Mouse (Mus musculus) neural tube, embryonic 11.5 days (tissue): ENCODE results near the gene Arf4. TPM values are rescaled to one million over a fixed set of nuclear protein-coding genes. Genes with fewer than 3 reads are reported as not detected.

Experiments used
- ATAC-seq: fragments of 200-750 bp; cut with Nextera tagmentation; 2 replicates; pipeline ENCODE4 v1.8.0; 2017; ENCODE audit warnings: moderate number of reproducible peaks, mild to moderate bottlenecking, moderate TSS enrichment, moderate library complexity; ENCODE audit not compliant: insufficient read depth, low FRiP score, low TSS enrichment
- DNase-seq: peaks from one replicate; pipeline ENCODE4 v3.0.0-alpha.2; 2015; ENCODE audit warnings: low spot score
- H3K27ac ChIP-seq: fragments of 300-500 bp; sonication (generic); 2 replicates; pipeline ENCODE4 v1.5.1; 2014; ENCODE audit warnings: low read depth, mild to moderate bottlenecking, low read length
- H3K27me3 ChIP-seq: fragments of 300-500 bp; sonication (generic); 2 replicates; pipeline ENCODE4 v1.6.1; 2014; ENCODE audit warnings: mild to moderate bottlenecking, low read length, mixed read lengths; ENCODE audit not compliant: control insufficient read depth, insufficient read depth
- H3K36me3 ChIP-seq: fragments of 300-500 bp; sonication (generic); 2 replicates; pipeline ENCODE4 v1.6.1; 2014; ENCODE audit warnings: mild to moderate bottlenecking, low read length, moderate library complexity, mixed read lengths; ENCODE audit not compliant: control insufficient read depth, insufficient read depth
- H3K4me1 ChIP-seq: fragments of 300-500 bp; sonication (generic); 2 replicates; pipeline ENCODE4 v1.6.1; 2014; ENCODE audit warnings: low read length, mixed read lengths; ENCODE audit not compliant: control insufficient read depth, insufficient read depth
- H3K4me2 ChIP-seq: fragments of 300-500 bp; sonication (generic); 2 replicates; pipeline ENCODE4 v1.6.1; 2014; ENCODE audit warnings: low read depth, mild to moderate bottlenecking, moderate library complexity
- H3K4me3 ChIP-seq: fragments of 300-500 bp; sonication (generic); 2 replicates; pipeline ENCODE4 v1.5.1; 2014; ENCODE audit warnings: low read depth, low read length
- H3K9ac ChIP-seq: fragments of 300-500 bp; sonication (generic); 2 replicates; pipeline ENCODE4 v1.6.1; 2014; ENCODE audit warnings: mild to moderate bottlenecking, low read length
- H3K9me3 ChIP-seq: fragments of 300-500 bp; sonication (generic); 2 replicates; pipeline ENCODE4 v1.6.1; 2016; ENCODE audit warnings: low read length; ENCODE audit not compliant: control insufficient read depth
- WGBS: fragments of 180-500 bp; shearing (Covaris S2); extraction: QIAGEN DNeasy Blood & Tissue Kit; methylation state at CpG from one replicate; pipeline ENCODE4 v1.1.7; 2014; 5-methylcytosine and 5-hydroxymethylcytosine counted together
- polyA plus RNA-seq: library from polyadenylated mRNA; unstranded; fragments of >200 nt; fragmentation: Nextera tagmentation; extraction: Ambion mirVana; gene quantifications from 2 replicates; pipeline ENCODE4 v1.2.1, GENCODE M21; 2014

The Arf4 gene
- polyA plus RNA-seq, 1 experiment from 2014 or later: 640 TPM

DNA sequence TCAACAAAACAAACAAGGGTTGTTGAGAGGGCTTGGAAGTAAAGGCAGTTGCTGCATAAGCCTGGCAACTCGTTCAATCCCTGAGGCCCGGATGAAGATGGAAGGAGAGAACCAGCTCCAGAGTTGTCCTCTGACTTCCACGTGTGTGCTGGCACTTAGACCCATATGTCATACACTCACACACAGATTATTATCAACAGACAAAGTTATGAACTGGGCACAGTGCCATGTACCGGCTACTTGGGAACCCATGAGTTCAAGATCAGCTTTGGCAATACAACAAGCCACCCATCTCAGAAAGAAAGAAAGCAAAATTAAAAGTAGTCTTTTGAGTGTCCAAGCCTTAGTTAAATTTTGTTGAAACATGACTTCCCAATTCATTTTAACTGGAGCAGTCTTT lies 12.6 kb upstream of the Arf4 start:
- DNase-seq: no peak
- no peak overlapping the region for H3K4me2 ChIP-seq
- H3K4me3 ChIP-seq: no peak overlapping the region
- H3K36me3 ChIP-seq: peaks cover 7% of the 10 kb centered on the region
- H3K27me3 ChIP-seq: no peaks in the 10 kb centered on the region
- H3K9ac ChIP-seq: no peak overlapping the region
- H3K27ac ChIP-seq: no peak overlapping the region
- WGBS: 93% methylated on average over 4 of the region's 4 CpGs
- H3K4me1 ChIP-seq: no peaks in the 10 kb centered on the region
- no peak for ATAC-seq
- no peaks in the 10 kb centered on the region for H3K9me3 ChIP-seq

DNA sequence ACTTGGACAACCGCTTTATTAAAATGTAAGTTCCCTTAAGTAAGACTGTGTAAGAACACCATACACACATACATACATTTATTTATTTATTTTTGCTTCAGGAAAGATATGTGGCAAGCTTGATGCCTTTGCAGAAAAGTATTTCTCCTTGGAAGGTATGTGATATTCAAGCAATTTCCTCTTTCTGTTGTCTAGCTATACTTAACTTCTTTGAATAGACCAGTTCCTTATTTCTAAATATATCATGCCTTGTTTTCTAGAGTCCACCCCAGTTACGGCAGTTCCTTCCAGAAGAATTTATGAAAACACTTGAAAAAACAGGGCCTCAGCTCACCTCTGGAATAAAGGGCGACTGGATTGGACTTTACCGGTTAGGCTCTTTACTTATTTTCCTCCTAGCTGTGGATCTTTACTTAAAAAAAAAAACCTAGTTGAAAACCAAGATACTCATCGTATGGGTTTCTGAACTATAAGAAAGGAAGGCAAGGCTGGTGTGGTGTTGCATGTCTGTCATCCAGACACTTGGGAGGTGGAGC lies 11.2 kb upstream of the Arf4 start:
- H3K4me2 ChIP-seq: no peak overlapping the region
- H3K36me3 ChIP-seq: peaks cover 3% of the 10 kb centered on the region; the same call in 1 of the 2 replicates
- no peak overlapping the region for H3K9ac ChIP-seq
- WGBS: 93% methylated on average over 5 of the region's 5 CpGs
- DNase-seq: no peak
- ATAC-seq: no peak
- no peak overlapping the region for H3K4me3 ChIP-seq
- H3K27me3 ChIP-seq: no peaks in the 10 kb centered on the region
- H3K9me3 ChIP-seq: no peaks in the 10 kb centered on the region
- no peaks in the 10 kb centered on the region for H3K4me1 ChIP-seq
- no peak overlapping the region for H3K27ac ChIP-seq

DNA sequence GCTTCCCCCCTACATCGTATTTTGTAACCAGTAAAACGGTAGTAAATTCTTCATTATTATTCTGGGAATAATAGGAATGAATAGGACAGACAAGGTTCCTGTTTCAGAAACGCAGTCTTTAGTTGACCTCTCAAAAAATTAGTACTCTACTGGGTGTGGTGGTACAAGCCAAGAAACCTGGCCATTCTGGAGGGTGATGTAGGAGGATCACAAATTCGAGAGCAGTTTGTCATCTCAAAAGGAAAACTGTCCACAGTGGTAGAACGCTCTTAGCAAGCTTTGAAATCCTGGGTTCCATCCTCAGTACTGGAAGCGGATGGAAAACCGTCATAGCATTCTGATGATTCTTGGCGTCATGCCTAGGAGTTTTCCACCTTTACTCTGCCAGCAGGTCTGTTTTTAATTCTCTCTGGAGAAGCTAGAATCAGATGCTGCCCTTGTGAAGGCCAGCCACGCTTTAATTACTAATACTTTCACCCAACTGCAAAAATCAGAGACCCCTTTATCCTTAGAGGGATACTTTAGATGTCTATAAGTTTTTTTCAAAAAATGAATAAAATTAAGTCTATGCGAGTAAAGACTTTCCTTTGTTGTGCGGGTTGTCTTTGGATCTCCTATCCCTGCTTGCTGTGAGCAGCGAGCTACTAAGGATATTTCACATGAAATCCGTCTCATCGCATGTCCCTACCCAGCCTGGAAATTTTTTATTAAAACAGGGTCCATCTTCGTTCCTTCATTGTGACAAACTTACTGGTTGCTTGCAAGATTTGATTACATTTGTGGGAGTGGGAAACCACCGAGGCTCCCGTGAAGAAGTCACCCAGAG lies 636 bp upstream of the Arf4 start:
- H3K36me3 ChIP-seq: no peaks in the 10 kb centered on the region
- peak overlapping the region; percentile 73 for H3K4me3 ChIP-seq
- H3K27me3 ChIP-seq: no peaks in the 10 kb centered on the region
- WGBS: 30% methylated on average over 17 of the region's 17 CpGs
- ATAC-seq (peak; percentile 32), DNase-seq (no peak)
- H3K4me1 ChIP-seq: peaks cover 6% of the 10 kb centered on the region; the same call in 1 of the 2 replicates
- peak overlapping the region; percentile 69 for H3K27ac ChIP-seq
- no peaks in the 10 kb centered on the region for H3K9me3 ChIP-seq
- H3K9ac ChIP-seq: peak overlapping the region; percentile 59
- peak overlapping the region; percentile 52 for H3K4me2 ChIP-seq

DNA sequence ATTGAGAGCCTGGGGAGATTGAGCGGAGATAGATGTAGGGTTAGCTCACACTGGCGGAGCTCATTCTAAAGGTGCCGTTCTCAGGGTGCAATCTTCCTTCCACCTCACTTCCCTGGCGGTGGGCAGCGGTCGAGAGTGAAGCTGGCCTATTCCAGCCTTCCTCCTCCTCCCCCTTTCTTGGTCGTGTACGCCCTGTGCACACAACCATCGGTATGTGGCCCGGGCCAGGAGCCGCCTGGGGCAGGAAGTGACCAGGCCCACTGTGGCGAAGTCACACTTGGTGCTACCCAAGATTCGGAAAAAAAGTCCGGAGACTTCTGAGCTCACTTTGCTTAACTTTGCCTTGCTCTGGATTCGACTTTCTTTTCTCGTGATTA lies 822 bp downstream of the Arf4 start:
- Histone ChIP-seq H3K27ac (peak overlapping the region; percentile 90), H3K9me3 (no peaks in the 10 kb centered on the region), H3K4me3 (peak overlapping the region; percentile 73), H3K36me3 (no peaks in the 10 kb centered on the region), H3K4me2 (peak overlapping the region; percentile 52), H3K4me1 (peaks cover 6% of the 10 kb centered on the region; the same call in 1 of the 2 replicates), H3K27me3 (no peaks in the 10 kb centered on the region), H3K9ac (peak overlapping the region; percentile 78)
- WGBS: 2% methylated on average over 16 of the region's 16 CpGs
- ATAC-seq: peak; percentile 13; the same call in 1 of the 2 replicates
- peak; percentile 67 for DNase-seq

DNA sequence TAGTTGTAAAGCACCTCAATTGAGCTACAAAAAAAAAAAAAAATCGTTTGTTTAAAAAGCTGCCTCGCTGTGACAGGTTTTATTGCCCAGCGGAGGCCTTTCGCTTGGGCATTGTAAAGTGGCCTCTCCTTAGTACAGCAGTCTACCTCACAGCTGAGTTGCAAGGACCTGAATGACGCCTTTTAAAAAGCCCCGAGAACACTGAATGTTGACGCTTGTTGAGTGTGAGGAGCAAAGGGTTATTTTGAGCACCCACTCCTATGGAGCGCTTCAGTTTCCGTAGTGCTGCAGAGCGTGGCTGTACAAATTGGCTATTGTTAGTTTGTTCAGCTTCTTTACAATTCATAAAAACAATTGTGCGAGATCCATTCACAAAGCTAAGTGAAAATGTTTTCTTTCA lies 1.4 kb downstream of the Arf4 start:
- H3K27ac ChIP-seq: no peak overlapping the region; the same call in 1 of the 2 replicates
- 6% methylated on average over 11 of the region's 11 CpGs for WGBS
- H3K27me3 ChIP-seq: no peaks in the 10 kb centered on the region

DNA sequence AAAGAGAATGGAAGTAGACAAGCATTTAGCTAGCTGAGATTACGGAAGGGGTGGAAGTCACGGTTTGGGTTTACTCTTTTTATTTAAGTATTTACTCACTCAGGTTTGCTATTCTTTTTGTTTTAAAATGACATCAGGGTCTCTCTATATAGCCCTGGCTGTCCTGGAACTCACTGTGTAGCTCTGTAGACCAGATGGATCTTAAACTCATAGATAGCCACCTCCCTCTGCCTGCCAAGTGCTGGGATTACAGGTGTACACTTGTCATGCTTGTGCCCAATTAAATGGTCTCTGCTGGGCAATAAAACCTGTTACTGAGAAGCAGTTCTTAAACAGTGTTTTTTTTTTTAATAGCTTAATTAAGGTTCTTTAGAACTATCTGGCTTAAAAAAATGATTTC lies 2.1 kb downstream of the Arf4 start:
- Histone ChIP-seq H3K4me1 (peaks cover 6% of the 10 kb centered on the region; the same call in 1 of the 2 replicates), H3K36me3 (no peaks in the 10 kb centered on the region), H3K9me3 (no peaks in the 10 kb centered on the region), H3K4me2 (peak overlapping the region; percentile 52), H3K4me3 (peak overlapping the region; percentile 73), H3K9ac (no peak overlapping the region), H3K27me3 (no peaks in the 10 kb centered on the region), H3K27ac (no peak overlapping the region)
- DNase-seq: no peak
- no peak for ATAC-seq
- WGBS: 58% methylated on average over 2 of the region's 2 CpGs

More for the DNA sequence above, 1.4 kb downstream of the Arf4 start:
- peak overlapping the region; percentile 78; the same call in 1 of the 2 replicates for H3K9ac ChIP-seq
- no peaks in the 10 kb centered on the region for H3K9me3 ChIP-seq
- DNase-seq: peak; percentile 15
- H3K36me3 ChIP-seq: no peaks in the 10 kb centered on the region
- ATAC-seq: no peak
- H3K4me2 ChIP-seq: peak overlapping the region; percentile 52
- H3K4me3 ChIP-seq: peak overlapping the region; percentile 73
- peaks cover 6% of the 10 kb centered on the region; the same call in 1 of the 2 replicates for H3K4me1 ChIP-seq

DNA sequence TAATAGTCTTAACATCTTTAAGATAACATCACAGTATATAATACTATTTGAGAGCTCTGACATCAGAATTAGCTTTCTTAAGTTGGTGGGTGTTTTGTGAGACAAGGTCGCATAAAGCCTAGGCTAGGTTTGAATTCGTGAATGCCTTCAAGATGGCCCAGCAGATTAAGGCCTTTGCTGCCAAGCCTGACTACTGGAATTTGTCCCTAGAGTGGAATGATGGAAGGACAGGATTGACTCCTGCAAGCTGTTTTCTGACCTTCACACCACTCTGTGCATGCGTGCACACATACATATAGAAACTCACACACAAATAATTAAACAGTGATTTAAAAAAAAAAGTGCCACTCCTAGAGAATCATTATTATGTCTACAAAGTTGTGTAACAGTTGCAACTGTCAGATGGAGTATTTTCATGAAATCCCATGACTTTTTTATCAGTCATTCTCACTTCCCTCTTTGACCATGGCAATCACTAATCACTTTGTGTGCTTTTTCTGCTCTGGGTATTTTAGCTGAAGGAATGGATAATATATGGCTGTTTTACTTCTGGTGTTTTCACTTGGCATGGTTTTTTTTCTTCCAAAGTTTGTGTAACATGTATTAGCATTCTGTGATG lies 5.2 kb downstream of the Arf4 start:
- H3K36me3 ChIP-seq: no peaks in the 10 kb centered on the region
- no peak overlapping the region for H3K4me2 ChIP-seq
- H3K4me1 ChIP-seq: peaks cover 7% of the 10 kb centered on the region
- H3K9ac ChIP-seq: no peak overlapping the region
- ATAC-seq (no peak), DNase-seq (no peak)
- no peak overlapping the region for H3K4me3 ChIP-seq
- no peaks in the 10 kb centered on the region for H3K27me3 ChIP-seq
- no peaks in the 10 kb centered on the region for H3K9me3 ChIP-seq
- 85% methylated on average over 3 of the region's 3 CpGs for WGBS
- no peak overlapping the region for H3K27ac ChIP-seq

DNA sequence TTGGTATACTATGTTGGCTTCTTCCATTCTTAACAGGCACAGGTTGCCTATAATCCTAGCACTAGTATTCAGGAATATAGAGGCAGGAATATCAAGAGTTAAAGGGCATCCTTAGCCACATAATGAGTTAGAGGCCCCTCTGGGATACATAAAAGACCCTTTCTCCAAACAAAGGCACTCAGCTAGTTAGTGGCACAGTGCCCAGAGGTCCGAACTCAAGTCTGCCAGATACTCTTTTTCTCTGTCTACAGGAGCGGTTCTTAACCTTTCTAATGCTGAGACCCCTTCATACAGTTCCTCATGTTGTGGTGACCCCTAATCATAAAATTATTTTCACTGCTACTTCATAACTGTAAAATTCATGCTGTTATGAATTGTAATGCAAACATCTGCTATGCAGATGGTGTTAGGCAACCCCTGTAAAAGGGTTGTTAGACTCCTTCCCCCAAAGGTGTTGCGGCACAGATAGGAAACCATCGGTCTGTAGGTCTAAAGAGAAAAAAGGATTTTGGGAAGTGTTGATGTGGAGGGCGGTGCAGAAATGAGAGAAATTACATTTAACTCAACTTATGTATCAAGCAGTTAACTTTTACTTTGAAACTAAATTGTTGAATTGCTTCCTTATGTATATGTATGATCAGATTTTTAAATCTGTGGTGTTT lies 8.2 kb downstream of the Arf4 start:
- no peaks in the 10 kb centered on the region for H3K27me3 ChIP-seq
- H3K4me1 ChIP-seq: peaks cover 4% of the 10 kb centered on the region
- no peak overlapping the region for H3K4me2 ChIP-seq
- no peaks in the 10 kb centered on the region for H3K9me3 ChIP-seq
- H3K4me3 ChIP-seq: no peak overlapping the region
- ATAC-seq (no peak), DNase-seq (no peak)
- H3K27ac ChIP-seq: no peak overlapping the region
- H3K36me3 ChIP-seq: no peaks in the 10 kb centered on the region
- WGBS: 66% methylated on average over 5 of the region's 5 CpGs
- no peak overlapping the region for H3K9ac ChIP-seq
